Mouse (Mus musculus) heart, adult 18-20 months (tissue): Measurements from ENCODE around the gene Rubcnl. TPM values are rescaled to one million over a fixed set of nuclear protein-coding genes. Genes with fewer than 3 reads are reported as not detected.
A peak's percentile ranks its signal among the peaks of the same experiment; 100 is the strongest.

ENCODE experiments used
- DNase-seq, 2 experiments: peaks; one replicate each; pipeline ENCODE4 v3.0.0; 2021 to 2022; ENCODE audit warnings: mixed read lengths in 1 of 2
- long read RNA-seq, 2 experiments: library from polyadenylated mRNA; stranded (forward); transcript quantifications; one replicate each; pipeline ENCODE4 v2.0.0; 2021
- total RNA-seq, 2 experiments: library from RNA; stranded (reverse); gene quantifications; 2 replicates each; pipeline ENCODE4 v1.2.3; 2021

The Rubcnl gene
- 1 to 10 TPM in 1 of 2 experiments, under 1 TPM in 1; 0.55 to 1.7 TPM for total RNA-seq
- long read RNA-seq, experiment 1 = 0 reads
- long read RNA-seq, experiment 2 = 0 reads

DNA sequence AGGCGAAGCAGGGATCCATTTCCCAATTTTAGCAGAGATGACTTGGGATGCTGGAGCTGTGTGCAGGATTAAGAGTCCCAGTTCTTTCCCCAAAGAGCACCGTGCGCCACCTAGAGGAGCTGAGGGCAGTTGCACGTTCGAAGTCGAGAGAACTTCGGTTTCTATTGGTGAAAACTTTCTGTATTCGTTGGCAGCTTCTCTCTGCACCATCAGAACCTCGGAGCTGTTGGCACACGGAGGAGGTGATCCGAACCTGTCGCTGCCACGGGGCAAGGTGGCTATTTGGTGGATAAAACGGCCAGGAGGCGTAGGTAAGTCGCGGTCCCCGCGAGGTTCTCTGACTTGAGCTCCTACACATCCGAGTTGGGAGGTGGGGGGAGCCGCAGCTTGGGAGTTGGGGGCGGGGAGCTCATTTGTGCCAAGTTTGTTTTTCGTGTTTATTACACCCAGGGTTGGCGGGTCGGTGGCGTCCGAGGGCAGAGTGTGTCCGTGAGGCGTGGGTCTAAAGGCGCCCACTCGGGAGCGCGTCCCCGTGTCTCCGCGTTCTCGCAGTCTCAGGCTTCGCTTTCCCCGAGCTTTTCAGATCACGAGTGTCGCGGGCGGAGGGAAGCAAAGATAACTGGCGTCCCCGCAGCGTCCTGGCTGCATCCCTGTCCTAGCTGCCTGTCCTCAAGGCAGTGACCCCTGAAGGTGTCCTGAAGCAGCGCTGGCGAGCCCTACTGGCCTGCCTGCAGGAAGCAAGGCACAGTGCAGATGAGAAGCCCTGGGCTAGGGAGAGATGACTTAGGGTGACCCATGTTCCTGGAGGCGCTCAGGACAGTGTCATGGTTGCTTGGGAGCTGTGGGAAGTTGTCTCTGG, at the start of gene Rubcnl:
Rubcnl (plus strand) TSS at position 172 of the 859 bp plus-strand sequence.
- DNase-seq = peak; percentile 77 to 91

DNA sequence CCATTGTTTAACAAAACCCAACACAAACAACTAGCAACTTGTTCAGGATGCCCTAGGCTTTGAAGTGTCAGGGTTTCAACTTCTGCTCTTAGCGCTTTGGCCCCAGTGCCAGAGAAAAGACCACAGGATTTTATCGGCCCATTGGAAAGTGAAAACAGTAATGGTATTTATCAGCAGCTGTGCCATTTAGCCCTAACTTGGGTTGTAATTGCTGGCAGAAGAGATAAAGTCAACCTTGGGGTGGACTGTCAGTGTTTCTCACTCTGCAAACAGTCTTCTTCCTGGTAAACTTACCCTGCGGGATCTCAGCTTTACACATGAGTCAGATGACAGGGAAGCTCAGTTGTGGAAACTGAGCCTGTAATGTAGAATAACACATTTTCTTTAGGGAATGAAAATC, 43.6 kb upstream of the Rubcnl start:
- peak in 1 of 2 experiments; percentile 28 for DNase-seq

DNA sequence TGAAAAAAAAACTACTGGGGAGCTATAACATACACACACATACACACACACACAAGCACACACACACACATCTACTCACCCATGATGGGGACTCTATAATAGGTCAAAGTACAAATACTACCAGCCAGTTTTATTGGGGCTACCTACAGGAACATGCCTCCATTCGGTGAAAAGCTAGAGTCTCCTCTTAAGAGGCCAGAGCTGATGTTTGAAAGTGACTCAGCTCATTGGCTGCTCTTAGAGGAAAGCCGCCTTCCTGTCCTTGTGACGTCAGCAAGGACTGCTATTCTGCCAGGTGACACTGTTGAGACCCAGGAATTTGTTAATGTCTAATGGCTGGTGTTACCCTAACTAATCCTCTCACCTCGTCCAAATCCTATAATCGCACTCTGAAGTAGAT, 43.1 kb upstream of the Rubcnl start:
- DNase-seq = no peak

DNA sequence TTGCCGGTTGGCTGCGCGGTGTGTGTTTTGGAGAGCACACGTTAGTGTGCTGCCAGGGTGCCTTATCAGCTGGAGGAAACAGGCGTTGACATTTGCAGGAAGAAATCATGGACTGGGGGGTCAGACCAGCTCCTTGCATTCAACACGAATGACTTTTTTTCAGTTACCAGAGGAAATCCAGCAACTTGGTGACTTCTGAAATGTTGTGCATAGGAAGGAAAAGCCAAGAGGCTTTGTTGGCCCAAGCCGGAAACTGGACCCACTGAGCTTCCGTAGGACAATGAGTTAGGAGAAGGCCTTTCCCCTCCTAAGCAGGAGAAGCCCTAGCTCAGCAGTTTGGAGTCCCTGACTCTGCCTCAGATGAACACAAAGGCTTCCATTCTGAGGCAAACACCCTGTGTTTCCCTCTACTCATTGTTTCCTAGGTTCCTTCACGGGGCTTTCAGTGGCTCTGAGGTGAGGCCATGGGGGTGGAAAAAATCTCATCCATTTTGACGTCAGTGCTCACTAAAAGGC, 41.6 kb upstream of the Rubcnl start:
- peak; percentile 46 to 60 for DNase-seq

DNA sequence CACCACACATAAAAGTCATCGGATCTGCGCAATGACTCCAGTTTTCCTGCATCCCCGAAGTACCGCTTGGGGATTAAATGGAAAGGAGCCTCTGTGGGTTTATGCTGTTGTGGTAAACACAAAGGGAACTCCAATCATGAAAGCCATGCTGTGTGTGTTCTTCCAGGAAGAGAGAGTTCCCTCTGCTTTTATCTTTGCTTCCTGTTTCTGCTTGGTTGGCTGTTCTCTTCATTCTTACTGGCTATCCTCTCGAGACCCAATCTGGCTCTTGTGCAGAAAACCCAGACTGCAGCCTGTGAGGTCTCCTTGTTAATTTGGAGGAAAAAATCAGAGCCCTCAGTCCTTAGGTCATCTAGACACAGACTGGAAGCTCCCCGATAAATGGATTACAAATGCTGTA, 38.9 kb upstream of the Rubcnl start:
- DNase-seq = peak; percentile 20 to 23

DNA sequence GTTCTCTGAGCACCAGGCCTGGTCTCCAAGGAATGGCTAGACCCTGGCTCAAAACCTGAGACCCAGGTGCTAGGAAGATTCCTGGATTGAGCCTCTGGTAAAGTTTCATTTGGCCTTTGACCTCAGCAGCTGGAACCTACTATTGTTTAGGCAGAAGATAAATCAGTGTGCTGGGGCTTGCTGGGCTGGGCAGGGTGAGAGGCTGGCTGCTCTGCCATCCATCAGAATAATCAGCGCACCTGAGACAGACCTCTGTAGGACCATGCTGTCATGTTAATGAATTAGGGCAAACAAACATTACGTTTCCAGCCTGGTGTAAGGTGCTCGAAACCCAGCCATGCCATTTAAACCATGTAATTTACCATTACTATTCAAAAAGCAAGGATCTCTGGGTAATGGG, 34.8 kb upstream of the Rubcnl start:
- no peak for DNase-seq

DNA sequence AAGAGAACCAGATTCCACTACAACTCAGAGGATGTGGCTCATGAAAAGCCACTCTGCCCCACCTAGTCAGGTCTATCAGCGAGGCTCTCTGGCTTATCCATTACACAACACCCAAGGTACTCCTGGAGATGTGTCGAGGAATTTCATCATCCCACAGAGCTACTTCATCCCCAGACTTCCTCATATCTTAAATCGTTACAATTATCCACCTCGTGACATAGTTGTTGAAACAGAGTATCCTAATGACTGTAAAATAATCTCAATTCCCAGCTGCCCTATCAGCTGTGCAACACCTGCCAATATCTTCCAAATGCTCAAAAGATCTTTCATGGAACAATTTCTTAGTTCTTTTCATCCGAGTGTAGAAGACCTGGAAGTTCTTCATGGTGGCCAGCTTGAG, 32.7 kb upstream of the Rubcnl start:
- DNase-seq = no peak

DNA sequence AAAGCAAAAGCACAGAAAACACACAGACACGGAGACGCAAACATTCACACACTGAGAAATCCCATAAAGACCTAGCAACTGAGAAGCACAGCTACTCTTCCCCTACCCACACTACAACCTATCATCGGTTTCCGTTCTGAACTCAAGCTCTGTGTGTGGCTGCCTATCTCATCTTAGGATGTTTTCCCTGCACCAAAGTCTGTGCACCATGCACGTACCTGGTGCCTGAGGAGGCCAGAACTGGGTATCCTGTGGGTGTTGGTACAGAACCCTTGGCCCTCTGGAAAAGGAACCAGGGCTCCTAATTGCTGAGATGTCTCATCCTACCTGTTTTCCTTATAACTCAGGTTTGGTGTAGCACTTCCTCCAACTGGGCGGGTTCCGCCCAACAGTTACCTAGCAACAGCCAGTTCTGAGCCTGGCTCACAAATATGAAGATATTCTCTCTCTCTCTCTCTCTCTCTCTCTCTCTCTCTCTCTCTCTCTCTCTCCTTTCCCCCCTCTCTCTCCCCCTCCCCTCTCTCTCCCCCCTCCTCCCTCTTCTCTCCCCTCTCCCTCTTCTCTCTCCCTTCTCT, 30.9 kb upstream of the Rubcnl start:
- no peak for DNase-seq

DNA sequence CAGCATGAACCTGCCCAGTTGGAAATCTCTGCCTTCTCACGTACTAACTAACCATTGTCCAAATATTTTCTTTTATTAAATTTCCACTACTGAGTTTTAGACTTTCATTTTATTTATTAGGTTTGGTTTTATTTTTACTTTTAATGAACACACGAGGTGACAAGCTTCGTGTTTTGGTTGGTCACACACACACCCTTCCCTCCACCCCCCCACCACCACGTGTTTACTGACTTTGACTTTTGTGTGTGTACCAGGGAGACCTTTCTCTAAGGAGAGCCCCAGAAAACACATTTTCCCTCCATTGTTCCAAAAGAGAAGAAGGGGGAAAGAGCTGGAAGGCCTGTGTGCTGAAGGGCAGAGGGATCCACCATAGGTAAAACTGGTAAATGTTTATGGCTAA, 30.2 kb upstream of the Rubcnl start:
- no peak for DNase-seq

DNA sequence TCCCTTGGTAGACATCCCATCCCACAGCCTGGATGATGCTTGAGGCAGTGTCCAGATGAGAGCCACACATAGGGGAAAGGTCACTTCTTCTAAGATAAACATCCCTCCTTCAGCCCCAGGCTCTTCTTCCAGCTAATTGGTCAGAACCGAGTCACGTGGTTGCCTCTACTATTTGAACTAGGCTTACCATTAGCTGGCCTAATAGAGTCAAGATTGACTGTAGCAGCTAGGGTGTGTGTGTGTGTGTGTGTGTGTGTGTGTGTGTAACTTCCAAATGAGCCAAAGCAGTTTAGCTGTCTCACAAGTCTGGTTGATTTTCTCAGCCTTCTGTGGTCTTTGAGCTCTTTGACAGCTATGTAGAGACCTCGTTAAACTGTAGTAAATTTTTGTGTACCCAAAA, 29.3 kb upstream of the Rubcnl start:
- no peak for DNase-seq

DNA sequence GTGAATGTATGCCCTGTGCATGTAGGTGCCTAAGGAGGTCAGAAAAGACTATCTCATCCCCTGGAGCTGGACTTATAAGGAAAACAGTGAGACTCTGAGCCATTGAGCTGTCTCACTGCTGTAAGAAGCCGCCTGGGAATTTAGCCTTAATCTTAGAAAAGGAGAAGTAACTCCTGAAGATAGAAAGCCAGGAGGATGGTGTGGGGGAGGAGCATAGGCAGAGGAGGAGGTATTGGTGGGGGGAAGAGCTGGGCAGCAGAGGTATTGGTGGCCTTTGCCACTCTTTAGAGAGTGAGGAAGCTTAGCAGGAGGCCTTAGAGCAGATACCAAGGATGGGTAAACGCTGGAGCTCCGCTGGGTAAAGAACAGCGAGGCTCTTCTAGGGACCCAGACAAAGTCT, 26.5 kb upstream of the Rubcnl start:
- no peak for DNase-seq

DNA sequence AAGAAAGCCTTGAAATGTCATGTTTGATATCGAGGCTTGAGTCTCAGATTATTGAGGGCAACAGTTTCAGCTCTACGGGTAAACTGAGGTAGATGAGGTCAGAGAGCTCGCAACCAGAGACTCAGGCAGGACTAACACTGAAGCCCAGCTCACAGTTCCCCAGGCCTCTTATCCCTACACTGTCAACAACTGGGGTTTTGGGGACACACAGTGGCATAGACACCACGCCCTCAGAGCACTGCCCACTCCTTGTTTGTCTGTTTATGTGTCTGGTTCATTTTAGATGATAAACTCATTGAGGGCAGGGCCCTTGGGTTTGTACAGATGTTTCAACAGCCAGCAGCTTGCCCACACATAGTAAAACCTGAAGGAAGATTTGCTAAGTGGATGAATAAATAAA, 25.9 kb upstream of the Rubcnl start:
- no peak for DNase-seq

DNA sequence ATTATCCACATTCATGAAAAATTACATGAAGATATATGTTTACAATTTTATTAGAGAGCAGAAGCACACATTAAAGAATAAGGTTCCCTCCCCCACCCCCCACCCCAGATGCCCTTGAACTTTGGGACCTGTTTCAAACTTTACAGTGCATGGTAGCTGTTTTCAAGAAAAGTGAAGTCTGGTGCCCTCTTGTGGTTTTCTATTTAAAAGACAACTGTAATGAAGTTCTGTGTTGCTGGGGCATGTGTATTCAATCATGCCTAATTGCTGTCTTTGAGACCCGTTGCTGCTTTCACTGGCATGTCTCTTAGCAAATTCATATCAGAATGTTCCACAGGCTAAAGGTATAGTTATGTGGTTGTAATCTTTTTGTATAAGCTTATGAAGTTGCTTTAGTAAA, 25.3 kb upstream of the Rubcnl start:
- peak; percentile 53 to 79 for DNase-seq

DNA sequence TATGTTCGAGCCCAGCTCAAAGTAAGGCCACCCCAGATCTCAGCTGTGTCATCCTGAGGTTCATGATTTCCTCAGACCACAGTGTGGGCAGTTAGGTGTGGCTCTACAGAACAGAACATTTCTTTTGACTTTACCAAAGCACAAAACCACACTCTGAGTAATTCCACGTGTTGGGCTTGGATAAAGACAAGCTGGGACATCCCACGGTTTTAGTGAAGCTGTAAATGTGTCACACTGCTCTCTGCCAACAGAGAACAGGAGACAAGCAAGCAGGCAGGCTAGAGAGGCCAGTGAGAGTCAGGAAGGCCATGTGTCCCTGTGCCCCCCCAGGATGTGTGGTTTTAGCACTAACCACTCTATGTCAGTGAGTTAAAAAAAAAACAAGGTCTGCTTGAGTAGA, 19.3 kb upstream of the Rubcnl start:
- DNase-seq = no peak

DNA sequence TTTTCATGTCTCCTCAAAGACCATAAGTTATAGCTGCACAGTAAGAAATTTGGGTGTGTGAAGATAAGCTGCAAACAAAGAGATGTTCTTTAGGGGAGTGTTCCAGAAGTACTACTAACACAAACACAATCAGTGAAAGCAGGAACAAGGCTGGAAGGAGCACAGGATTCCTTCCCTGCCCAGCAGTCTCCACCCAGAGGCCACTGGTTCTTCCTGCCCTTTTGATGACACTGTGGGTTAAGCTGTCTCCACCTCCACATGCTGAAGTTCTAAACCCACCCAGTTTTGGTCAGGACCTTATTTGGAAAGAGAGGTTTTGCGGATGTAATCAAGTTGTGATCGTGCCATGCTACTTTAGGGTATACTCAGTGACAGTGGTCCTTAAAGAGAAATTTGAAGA, 18.8 kb upstream of the Rubcnl start:
- DNase-seq = peak in 1 of 2 experiments; percentile 38

DNA sequence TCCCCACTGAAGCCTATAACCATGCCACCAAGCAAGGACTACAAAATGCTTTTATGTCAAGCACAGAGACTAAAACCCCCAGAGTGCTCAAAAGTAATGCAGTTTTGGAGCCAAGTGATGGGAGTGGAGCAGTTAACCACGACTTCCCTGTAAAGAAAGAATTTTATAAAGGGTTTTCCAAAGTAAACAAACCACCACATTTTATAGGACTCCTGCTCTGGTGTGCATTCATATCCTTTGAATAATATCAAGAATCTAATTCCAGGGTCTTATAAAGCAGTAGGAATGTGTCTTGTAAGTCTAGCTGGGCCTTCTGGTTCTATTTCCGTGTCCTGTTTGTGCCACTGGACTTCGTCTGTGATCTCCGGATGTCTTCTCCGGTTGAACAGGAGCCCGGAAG, 14.5 kb upstream of the Rubcnl start:
- DNase-seq = no peak

DNA sequence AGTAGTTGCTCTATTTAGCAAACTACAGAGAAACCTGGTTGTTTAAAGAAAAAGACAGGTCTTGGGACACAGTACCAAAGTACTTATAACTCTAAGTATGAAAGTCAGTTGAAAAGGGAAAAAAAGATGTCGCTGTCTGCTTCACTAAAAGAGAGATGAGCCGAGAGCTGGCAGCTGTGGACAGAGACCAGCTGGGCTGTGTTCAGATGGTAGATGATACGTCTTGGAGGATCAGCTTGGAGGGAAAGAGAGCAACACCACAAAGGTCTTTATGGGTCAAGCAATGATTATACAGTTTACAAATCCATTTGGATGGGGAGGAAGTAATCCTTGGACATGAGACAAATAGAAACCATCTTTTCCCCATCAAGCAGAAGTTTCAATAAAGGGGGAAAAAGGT, 12.5 kb upstream of the Rubcnl start:
- DNase-seq = no peak

DNA sequence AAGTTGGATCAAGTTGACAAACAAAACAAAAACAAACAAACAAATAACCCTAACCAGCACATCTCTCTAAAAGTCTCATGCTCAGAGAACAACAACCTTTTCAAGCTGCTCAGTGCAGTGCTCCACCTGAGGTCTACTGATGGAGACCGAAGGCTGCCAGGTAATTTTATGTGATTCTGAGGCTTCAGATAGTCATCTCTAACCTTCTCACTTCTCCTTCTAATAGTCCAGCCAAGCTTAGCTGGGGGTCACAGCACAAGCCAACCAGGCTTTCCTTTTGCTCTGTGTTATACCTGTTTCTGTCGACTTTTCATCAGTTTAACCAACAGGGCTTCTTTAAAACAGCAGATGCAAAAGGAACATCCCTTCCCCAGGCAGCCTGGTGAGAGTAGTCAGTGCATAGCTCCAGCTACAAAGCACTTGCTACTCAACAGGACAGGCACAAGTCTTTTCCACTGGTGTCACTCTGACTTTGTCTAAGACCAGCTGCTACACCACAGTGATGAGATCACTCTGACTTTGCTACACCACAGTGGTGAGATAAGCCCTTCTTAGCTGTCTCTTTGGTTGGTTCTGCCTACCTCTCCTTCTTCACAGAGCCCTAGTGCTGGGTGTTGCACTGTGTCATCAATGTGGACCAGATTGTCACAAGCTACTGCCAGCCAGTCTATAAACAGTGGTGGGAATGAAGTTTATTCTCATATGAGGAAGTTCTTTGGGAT, 10.2 kb upstream of the Rubcnl start:
- DNase-seq = no peak

DNA sequence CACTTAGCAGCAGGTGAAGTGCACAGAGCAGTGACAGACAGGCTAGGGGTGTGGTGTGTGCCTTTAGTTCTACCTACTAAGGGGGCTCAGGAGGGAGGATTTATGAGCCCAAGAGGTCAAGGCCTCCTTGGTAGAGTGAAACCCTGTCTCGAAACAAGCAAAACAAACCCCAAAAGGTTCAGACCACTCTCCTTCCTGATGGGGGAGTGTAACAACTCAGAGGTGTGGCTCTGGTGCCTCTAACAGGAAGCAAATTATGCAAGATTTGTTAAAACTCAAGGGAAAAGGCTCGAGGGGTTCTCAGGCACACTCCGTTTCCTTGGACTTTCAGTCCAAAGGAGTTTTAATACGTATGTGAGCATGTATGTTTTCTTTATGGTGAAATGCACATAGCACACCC, 5.5 kb upstream of the Rubcnl start:
- DNase-seq = no peak

DNA sequence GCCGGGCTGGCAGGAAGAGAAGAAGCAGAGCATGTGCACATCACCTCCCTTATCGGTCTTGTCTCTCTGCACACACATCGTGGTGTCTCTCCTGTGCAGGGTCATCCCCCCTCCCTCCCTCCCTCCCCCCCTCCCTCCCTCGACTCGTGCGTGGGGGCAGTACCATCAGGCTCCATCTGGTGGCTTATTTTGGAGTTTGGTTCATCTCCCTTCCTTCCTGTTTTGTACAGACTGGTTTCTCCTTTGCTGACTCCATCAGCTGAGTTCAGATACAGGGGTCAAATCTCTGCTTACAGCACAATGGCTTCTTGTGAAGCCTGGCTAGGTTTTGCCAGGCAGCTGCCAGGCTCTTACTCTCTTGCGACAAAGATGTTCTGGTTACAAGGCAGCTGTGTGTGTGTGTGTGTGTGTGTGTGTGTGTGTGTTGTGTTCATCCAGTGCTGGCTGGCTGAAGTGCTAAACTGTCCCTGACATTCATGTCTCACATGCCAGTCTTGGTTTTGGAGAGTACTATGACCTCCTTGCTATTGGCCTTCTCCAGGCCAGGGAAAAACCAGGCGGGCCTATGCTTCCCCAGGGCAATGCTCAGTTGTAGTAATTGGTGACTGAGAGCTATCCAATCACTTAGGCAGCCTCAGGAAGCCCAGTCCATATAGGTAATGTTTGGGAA, 4.7 kb upstream of the Rubcnl start:
- no peak for DNase-seq

DNA sequence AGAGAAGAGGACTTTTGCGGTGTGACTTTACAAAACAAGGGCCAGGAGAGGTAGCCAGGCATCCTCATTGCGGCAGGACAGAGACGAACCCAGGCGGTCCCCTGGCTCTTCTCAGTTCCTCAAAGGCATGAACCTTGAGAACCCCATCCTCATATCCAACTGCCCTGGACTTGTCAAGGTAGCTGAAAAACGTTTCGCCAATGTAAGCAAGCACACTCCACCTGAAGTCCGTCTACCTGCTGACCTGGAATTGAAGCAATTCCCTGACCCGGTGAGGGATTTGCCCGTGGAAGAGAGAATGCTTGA, 841 bp downstream of the Rubcnl start:
- DNase-seq = no peak

DNA sequence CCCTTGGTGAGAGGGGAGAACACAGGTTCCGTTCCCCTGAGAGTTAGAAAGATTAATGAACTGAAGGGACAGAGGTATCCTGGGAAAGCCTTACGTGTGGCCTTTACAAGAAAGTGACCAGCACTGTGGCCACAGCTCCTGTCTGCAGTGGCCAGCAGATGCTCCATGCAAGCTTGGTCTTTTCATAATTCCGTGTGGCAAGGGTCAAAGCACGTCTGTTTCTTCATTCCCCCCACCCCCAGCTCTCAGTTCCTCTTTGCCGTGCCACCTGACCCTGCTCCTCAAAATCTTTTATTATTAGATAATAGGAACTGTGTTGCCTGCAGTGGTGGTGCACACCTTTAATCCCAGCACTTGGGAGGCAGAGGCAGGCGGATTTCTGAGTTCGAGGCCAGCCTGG, 1.4 kb downstream of the Rubcnl start:
- DNase-seq = peak in 1 of 2 experiments; percentile 27
